Mouse (Mus musculus) C2C12 (cell line): Measurements from ENCODE around the gene Hgd.

Experiments used
- CEBPB ChIP-seq: IDR thresholded peaks from one replicate; pipeline ENCODE4 v1.6.1; 2011; ENCODE audit warnings: low read depth, mild to moderate bottlenecking, control low read depth, moderate library complexity
- CTCF ChIP-seq: IDR thresholded peaks from one replicate; pipeline ENCODE4 v1.5.1; 2011; ENCODE audit not compliant: control insufficient read depth, insufficient read depth, insufficient read length
- MAX ChIP-seq: IDR thresholded peaks from one replicate; pipeline ENCODE4 v1.6.1; 2011; ENCODE audit warnings: mild to moderate bottlenecking, control low read depth
- MYOG ChIP-seq: IDR thresholded peaks from one replicate; pipeline ENCODE4 v1.6.1; 2011; ENCODE audit not compliant: control insufficient read depth, insufficient read length; ENCODE audit errors: extremely low read depth
- USF1 ChIP-seq: IDR thresholded peaks from one replicate; pipeline ENCODE4 v1.6.1; 2011; ENCODE audit warnings: low read depth, mild to moderate bottlenecking, control low read depth, moderate library complexity

- TF ChIP-seq CTCF (no peak), MAX (peak; percentile 42), USF1 (no peak), CEBPB (no peak), MYOG (no peak)
Measured at GRCm38 (mm10) chr16:37539611-37540580, 40.1 kb upstream of the Hgd start, which contains the start of the genes Gtf2e1 and Rabl3.
